Mouse (Mus musculus): ENCODE measurements at regions not wholly inside any gene's neighbourhood (a gene's known extent, or its start where the extent isn't known, plus 50 kb on each side); places are given as distances from the start of the nearest gene placed in this dataset.
"Not testable (repeated sequence)": the region's sequence is repeated elsewhere in the genome, so short reads cannot be mapped to it uniquely, and the experiment has no call there.

DNA sequence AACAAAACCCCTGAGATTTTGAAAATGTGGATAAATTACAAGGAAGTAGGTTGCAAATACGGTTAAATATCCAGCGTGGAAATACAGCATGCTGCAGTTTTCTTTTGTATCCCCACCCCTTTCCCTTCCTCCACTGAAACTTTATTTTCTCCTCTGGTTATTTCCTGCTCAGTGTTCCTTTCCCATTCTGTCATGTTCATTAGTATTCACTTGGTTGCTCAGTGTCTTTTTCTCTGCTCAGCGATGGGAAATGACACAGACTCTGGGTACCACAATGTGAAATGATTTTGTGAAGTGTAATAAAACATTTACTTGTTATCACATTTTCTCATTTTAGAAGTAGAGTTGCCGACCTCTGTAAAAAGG is 169.6 kb upstream of the Col8a1 start:
- no peak for DNase-seq (ENCODE audit: low read depth)

DNA sequence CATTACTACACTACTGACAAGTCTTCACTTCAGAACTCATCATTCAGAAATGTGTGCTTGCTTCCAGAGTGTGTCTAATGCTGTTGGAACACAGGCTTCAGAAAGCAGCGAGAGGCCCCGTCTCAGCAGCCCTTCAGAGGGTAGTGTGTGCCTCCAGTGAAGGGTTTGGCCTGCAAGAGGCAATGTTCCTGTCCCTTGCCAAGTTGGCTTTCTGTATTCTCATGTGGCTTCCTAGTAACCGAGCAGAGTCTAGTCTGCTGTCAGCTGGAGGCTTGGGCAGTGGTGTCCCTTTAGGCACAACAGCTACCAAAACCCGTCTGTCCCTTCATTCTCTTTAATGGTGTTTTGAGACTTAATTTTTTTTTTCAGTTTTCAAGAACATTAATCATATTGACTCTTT is 173.3 kb upstream of the Col8a1 start:
- DNase-seq (ENCODE audit: low read depth) = no peak

DNA sequence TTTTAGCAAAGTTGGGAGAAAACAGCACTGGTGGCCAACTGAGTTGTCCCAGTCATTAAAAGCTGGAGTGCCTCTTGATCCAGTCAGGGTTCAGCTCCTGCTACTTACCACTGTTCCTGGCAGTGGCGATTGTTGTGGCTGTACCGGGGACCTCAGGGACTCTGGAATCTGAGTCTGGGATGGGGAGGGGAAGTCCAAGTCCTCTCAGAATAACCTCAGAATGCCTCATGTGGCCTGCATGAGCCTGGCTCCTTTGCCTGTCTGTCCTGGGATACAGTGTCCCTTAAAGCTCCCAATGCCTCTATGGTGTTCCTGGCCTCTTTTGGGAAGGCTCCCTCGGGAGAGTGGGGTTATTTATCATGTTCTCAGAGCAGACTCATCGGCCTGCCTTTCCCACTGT is 173.8 kb upstream of the Col8a1 start:
- DNase-seq (ENCODE audit: low read depth) = no peak

DNA sequence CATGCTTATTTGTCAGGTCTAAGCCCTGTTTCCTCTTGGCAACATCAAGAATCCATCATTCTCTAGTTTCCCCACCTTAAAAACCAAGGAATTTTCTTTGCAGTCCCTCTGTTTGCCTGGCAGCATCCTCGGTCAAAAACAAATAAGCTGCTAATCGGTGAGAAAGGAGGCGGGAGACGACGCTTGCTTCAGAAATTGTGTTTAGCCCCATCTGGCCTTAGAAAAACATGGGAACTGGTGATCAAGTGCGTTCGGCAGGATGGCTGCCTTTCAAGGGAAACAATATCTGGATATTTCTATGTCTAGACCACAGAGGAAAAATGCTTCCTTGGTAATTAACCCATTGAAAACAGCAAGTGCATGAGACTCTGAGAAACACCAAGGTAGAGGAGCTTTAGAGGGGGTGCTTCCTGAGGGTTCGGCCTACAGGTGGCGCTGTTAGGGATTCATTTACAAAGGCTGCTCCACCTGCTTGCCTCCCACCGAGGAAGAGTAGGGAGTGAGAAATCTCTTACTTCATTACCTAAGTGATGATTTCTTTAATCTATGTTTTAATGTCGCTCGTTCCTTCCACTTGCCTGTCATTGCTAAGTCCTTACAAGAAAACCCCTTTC is 174.7 kb upstream of the Col8a1 start:
- no peak for DNase-seq (ENCODE audit: low read depth)

DNA sequence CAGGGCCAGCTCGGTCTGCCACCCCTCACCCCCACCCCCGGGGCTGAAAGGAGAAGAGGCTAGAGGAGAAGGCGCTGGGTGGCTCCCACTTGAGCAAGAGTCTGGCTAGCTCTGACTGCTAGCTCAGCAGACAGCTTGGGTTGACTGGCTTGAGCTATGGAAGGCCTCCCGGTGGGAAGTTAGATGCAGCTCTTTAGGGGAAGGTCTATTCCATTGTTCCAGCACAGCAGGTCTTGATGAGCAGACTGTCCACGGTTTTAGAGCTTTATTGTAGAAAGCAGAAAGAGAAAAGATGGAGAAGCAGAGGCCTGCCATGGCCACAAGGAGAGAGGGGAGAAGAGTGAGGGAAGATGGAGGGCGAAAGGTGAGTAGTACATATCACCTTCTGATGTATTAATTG is 190.9 kb upstream of the Col8a1 start:
- DNase-seq (ENCODE audit: low read depth) = no peak

DNA sequence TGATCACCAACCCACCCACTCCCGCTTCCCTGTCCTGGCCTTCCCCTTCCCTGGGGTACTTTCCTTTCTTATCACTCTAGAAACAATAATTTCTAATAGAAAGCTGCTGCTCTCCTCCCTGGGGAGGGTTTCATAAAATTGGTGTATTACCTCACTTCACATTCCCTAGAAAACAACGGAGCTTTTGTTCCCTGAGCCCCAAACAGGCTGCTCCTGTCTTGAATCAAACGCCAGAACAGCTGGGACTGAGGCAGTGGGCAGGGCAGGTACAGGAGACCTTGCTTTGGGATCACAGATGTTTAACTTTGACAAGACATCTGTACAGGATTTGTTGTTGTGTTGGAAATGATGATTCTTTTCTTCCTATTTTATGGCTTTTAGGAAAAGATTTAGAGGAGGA is 192.8 kb upstream of the Col8a1 start:
- DNase-seq (ENCODE audit: low read depth) = no peak

DNA sequence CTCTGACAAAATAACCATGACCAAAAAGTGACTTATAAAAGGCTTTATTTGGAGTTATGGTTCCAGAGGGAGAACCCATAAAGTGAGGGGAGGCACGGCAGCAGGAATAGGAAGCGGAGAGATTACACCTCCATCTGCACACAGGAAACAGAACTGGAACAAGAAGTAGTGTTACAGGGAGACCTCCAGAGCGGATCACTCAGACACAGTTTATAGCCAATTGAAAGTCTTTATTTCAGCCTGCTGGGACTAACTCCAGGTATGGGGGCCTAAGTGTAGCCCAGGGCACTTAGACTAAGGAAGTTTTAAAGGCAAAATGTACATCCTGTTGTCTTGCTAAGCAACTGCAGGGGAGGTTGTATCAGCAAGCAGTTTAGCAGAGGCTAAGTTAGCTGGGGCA is 195.1 kb upstream of the Col8a1 start:
- DNase-seq (ENCODE audit: low read depth) = no peak

DNA sequence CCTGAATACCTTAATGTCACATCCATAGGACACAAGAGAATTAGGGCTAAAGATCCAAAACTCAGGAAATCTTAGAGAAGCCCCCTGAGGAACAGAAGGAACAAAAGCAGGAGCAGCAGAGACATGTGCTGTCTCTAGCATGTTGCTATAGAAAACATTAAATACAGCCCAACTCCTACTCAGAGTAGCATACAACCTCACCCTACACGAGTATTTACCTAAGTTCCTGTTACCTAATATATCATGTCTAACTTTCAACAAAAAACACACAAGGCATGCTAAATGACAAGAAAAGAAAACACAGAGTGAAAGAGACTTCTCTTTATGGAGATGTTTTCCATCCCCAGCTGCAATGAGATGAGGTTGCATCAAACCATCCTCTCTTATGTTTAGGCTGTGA is 216.4 kb upstream of the Col8a1 start:
- DNase-seq (ENCODE audit: low read depth) = no peak

DNA sequence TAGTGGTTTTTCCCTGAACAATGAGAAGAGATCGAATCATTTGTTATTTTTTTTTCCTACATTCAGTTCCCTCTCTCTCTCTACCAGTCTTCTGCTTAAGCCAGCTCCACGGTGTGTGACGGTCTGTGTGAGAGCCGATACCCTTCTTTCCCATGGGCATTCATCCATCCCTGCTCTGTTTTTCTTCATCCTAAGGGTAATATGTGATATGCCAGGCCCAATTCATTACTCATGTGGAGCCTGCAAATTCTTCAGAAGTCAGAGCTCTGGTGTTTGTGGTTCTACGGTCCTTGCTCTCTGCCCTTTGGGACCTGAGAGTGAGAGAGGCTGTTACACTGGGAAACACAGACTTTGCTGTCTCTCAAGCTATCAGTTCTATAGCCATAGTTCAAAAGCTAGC is 229.6 kb upstream of the Col8a1 start:
- DNase-seq (ENCODE audit: low read depth) = no peak

DNA sequence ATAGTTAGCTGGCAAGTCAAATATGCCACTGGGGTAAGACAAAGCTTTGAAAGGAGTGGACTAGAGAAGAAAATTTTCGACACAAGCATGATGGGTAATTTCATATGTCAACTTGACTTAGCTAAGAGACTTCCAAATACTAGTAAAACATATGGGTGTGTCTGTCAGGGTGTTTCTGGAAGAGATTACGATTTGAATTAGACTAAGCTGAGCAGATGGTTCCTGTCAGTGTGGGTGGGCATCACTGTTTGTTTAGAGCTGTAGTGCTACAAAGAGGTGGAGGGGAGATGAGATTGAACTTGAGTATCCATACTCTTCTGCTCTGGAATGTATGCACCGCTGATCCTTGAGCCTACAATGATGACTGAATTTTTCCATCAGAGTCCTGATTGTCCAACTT is 251.2 kb upstream of the Col8a1 start:
- no peak for DNase-seq (ENCODE audit: low read depth)

DNA sequence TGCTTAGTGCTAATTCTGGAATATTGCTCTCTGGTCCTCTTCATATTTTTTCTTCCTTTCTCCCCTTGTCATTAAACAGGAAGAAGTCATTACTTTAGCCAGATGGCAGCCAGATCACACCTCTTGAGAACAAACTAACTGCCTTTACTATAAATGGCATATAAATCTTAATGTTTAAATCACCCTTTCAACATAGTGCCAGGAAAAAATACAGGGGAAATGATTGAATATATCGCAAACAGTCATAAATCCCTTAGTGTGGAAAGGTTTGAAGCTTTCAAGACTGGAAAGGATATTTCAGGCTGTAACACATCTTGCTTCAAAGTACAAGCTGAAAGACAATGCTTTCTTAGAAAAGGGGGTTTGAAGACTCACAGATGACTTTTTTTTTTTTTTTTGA is 259.0 kb upstream of the Col8a1 start:
- no peak for DNase-seq (ENCODE audit: low read depth)

DNA sequence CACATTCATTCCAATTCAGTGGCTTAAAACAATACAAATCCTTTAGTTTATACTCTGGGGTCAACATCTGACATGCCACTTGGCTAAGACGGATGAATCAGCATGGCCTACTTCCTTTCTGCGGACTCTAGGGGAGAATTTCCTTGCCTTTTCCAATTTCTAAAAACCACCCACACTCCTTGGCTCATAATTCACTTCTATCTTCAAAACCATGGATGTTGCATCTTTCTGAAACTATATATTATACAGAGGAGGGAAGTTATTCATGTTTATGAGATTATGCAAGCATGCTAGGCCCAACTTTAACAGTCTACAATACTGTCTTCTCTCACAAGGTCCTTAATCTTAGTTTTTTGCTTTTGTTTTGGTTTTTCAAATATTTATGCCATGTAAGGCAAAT is 273.0 kb upstream of the Col8a1 start:
- no peak for DNase-seq (ENCODE audit: low read depth)

DNA sequence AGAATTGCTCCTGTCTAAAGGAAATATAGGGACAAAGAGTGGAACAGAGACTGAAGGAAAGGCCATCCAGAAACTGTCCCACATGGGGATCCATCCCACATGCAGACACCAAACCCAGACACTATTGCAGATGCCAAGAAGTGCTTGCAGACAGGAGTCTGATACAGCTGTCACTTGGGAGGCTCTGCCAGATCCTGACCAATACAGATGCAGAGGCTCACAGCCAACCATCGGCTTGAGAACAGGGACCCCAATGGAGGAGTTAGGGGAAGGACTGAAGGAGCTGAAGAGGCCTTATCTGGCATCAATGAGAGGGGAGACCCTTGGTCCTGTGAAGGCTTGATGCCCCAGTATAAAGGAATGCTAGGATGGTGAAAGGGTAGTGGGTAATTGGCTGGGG is 274.0 kb upstream of the Col8a1 start:
- not testable (repeated sequence) for DNase-seq (ENCODE audit: low read depth)

DNA sequence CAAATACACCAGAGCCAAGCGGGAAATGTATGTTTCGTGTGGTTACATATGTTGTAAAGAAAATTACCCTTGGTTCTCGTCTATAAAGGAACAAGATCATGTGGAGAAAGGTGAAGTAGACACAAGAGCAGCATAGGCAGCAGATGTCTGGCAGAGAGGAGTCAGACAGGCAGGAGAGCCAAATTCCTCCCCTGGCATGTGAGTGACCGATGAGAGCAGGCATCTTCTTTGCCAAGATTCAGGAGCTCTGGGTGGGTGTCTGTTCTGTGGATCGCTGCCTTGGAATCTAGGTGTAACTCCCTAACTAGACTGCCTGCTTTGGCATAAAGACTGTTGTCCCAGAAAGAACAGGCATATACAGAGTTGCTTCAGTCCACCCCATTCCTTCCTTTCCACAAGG is 275.1 kb upstream of the Col8a1 start:
- no peak for DNase-seq (ENCODE audit: low read depth)

DNA sequence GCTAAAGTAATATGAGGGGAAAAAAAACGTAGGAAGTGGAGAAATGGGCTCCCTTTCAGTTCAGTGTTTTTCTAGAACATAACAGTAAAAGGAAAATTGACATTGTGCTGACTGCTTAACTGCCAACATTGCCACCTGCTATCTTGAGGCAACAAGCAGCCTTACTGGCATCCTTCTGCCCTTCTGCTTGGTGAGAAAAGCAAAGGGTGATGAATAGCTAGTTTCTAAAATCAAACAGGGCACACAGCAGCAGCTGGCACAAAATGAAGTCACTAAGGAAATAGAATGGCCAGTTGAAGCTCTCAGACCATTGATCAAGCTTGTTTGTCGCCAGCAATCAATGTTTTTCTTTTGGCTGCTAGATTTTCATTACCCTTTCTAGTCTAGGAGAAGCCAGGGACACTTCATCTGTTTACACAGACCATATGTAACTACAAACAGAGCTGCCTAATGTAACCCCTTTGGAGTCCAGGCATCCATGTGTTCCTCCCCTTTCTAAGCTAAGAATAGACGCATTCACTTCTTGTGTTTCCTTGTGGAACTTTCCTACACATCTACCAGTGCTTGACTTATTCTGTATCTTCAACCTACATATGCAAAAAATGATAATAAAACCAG is 314.2 kb upstream of the Col8a1 start:
- DNase-seq (ENCODE audit: low read depth) = no peak

DNA sequence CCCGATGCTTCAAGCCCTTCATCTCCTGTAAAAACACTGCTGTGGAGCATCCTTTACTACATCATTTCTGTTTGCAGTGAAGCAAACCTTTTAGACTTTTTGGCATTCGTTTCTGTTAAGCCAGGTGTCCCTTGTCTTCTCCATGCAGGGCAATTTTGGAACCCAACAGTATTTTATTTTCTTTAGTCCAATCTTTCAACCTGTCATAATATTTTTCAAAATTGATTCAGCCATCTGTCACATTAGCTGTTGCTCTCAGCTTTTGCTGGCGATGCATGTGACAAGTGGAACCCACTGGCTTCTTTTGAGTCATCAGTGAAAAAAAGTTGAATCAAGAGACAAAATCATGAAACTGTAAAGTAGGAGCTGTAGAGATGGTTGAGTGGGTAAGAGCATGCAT is 317.9 kb upstream of the Col8a1 start:
- DNase-seq (ENCODE audit: low read depth) = no peak

DNA sequence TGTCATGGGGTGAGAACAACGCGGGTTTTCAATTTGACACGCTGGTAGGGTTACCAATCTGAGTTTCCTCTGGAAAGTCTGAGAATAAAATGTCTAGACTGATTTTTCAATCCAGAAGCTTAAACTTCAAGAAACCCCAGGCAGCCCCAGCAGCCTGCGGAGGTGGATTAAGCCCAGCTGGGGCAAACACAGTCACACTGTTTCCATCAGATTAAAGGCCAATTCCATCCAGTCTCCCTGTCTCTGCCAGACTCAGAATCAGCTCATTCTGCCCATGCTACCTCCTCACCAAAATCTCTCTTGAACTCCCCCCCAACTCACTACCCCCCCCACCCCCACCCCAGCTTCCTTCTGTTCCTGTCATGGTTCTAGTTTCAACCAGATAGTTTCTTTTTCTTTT is 307.9 kb upstream of the Dcbld2 start:
- no peak for DNase-seq (ENCODE audit: low read depth)

DNA sequence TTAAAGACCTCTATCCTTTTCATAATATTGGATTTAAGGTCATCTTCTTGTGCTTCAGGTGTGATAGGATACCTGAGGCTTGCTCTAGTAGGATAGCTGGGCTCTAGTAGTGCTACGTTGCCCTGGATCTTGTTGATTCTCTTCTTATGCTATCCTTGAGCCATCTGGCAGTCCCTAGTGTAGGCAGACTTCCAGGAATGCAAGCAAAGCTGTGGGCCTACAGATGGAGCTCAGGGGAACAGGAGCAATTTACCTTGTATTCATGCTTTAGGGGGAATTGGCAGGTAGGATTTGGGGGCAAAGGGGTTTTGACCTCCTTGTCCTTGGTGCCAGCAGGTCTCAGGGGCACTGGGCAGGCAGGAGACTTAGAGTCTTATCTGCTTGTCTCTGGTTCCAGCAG is 297.8 kb upstream of the Dcbld2 start:
- no peak for DNase-seq (ENCODE audit: low read depth)

DNA sequence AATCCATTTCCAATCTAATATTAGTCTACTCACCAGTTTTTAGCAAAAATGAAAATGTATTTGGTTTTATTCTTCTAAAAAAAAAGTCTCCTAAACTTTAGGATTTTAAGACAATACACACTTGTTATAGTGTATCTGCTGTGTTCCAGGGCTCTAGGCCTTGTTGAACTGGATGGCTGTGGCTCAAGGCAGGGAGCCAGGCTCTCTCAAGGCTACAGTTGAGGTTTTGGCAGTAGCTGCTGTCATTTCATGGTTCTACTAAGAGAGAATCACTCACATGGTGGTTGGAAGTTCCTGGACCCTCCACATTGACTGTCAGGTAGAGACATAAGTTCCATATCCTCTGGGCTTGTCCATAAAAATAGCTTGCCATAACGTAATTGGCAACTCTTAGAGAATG is 282.2 kb upstream of the Dcbld2 start:
- DNase-seq (ENCODE audit: low read depth) = no peak

DNA sequence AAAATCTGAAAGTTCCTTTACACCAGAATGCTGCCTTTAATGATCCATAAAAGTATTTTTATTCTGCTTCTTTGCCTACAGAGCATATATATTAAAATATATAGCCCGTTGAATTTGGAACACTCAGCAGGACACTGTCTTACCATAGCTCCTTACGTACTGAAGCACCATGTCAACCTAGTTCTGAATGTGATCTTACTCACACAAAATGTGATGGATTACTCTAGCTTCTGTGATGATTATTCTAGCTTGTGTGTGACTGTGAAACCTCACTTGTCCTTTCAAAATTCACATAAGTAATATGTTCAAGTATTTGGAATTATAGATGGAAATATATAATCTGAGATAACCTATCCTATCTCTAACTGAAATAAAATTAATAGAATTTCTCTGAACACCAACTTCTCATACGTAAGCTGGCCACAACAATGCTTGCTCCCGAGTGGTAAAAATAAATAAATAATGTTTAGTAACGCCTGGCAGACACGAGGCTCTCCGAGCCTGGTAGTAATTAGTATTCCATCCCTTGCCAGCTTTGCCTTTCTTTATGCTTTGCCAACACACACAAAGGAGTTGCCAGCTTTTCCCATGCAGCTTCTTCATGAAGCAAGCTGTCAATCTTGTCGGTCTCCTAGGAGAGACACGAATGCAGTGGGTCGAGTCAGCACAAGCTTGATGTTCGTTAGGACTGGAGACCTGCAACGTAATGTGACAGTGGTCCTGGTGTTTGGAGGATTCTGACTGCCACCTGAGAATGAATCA is 271.9 kb upstream of the Dcbld2 start:
- no peak for DNase-seq (ENCODE audit: low read depth)

DNA sequence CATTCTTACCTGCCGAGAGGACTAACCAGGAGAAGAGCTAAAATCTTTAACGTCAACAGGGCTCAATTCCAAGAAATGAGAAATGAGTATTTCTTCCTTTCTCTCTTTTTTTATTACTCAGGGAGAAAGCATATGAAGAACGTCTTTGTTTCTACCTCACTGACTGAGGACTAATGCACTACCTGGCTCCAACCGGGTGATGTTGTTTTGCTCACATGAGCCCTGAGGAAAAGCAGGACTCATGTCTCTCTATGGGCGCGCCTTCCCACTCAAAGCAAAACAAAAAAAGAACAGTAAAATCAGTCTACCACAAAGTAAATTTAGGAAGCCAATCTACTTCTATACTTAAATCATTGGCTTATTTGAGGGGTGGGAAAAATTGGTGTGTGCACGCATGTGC is 271.3 kb upstream of the Dcbld2 start:
- DNase-seq (ENCODE audit: low read depth) = no peak

DNA sequence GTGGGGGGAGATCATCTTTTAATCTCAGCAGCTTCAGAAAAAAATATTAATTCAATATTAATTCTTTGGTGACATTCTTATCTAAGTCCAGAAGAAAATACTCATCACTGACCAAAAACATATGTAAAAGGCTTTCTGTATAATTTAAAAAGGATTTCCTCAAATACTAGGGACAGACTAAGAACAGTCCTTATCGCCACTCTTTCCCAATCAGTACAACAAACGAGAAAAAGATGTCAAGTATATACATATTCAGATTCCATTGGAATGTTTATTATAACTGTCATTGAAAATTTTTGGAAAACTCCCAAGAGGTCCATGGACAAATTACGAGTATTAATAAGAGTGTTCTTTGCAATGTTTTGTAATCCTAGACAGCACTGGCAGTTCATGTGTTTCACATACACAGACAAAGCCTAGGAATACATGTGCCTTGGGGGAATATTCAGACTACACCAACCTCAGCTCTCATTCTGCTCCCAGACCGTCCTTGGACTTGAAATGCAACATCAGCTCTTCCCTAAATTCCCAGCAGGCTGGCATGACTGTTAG is 270.4 kb upstream of the Dcbld2 start:
- DNase-seq (ENCODE audit: low read depth) = no peak

DNA sequence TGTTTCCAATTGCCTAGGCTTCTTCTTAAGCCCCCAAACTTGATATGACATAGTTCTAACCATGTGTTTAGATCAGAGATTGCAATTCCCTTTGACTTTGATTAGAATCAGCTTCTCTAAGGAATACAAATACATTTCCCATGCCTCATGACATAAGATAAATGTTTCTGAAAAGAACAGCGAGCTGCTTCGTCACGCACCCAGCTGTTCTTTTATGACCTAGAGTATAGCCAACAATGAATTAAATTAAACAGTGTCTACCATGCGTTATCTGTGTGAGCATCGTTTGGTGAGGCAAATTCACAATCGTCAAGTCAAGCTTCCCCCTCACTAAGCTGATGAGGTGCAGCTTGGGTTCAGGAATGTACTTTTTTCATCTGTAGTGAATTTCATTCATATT is 261.8 kb upstream of the Dcbld2 start:
- no peak for DNase-seq (ENCODE audit: low read depth)

DNA sequence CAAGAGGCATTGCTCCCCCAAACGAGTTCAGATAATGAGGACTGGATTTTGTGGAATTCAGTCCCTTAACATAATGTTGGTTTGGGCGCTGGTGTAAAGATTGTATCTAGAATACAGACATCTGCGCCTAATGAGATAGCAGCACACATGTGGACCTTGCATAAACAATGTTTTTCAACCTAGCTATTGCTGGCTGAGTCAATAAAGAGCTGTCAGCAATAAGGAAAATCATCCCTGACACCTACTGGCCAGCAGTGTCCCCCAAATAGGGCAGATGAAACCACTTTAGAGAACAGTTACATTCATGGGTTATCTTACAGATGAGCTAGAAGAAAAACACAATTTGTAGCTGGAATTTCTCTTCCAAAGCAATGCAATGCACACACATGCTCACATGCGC is 252.7 kb upstream of the Dcbld2 start:
- no peak for DNase-seq (ENCODE audit: low read depth)

All from c-Kit-positive CD71-negative TER-119-negative erythroid progenitor cells, embryonic 14.5 days (primary cell).